Mouse (Mus musculus): ENCODE results near the gene Upk1b. TPM values are rescaled to one million over a fixed set of nuclear protein-coding genes. Genes with fewer than 3 reads are reported as not detected.
A peak's percentile ranks its signal among the peaks of the same experiment; 100 is the strongest.

Upk1b gene
- total and polyA plus RNA-seq, 2 experiments from 2014 or later: 0.44 to 1.0 TPM

- no peak overlapping the region for H3K4me3 ChIP-seq (ENCODE audit: low read depth, low read length)
- H3K36me3 ChIP-seq (ENCODE audit: insufficient read depth, low read length): peaks cover 45% of the 10 kb centered on the region
- no peak overlapping the region for H3K9ac ChIP-seq (replicated peaks; ENCODE audit: low read length, poor library complexity, severe bottlenecking)
- H3K4me2 ChIP-seq (ENCODE audit: low read depth, low read length, poor library complexity, severe bottlenecking): no peak overlapping the region
- no peaks in the 10 kb centered on the region for H3K27me3 ChIP-seq (ENCODE audit: insufficient read depth, low read length)
- no peak for TF ChIP-seq CTCF (IDR thresholded peaks at IDR 0.05)
- no peak for ATAC-seq (ENCODE audit: low FRiP score)
- no peak for DNase-seq (ENCODE audit: low spot score)
- 83% methylated on average over 6 of the region's 6 CpGs for WGBS
- H3K9me3 ChIP-seq (ENCODE audit: low read length): no peaks in the 10 kb centered on the region
- H3K4me1 ChIP-seq (ENCODE audit: insufficient read depth, low read length): no peaks in the 10 kb centered on the region
- H3K27ac ChIP-seq (ENCODE audit: low read depth, low read length): no peak overlapping the region
Observed at GRCm38 (mm10) chr16:38760834-38761375, 39.2 kb downstream of the Upk1b start.

GRCm38 (mm10) chr16:38760239-38760638 is 39.9 kb downstream of the Upk1b start:
- H3K27ac ChIP-seq (ENCODE audit: low read depth, low read length): no peak overlapping the region
- H3K4me3 ChIP-seq (ENCODE audit: low read depth, low read length): no peak overlapping the region
- H3K4me2 ChIP-seq (ENCODE audit: low read depth, low read length, poor library complexity, severe bottlenecking): no peak overlapping the region
- WGBS: 93% methylated on average over 5 of the region's 5 CpGs
- TF ChIP-seq CTCF (IDR thresholded peaks at IDR 0.05): no peak
- H3K9me3 ChIP-seq (ENCODE audit: low read length): no peaks in the 10 kb centered on the region
- DNase-seq (ENCODE audit: low spot score): no peak
- no peak overlapping the region for H3K9ac ChIP-seq (replicated peaks; ENCODE audit: low read length, poor library complexity, severe bottlenecking)
- no peaks in the 10 kb centered on the region for H3K4me1 ChIP-seq (ENCODE audit: insufficient read depth, low read length)
- ATAC-seq (ENCODE audit: low FRiP score): no peak
- H3K27me3 ChIP-seq (ENCODE audit: insufficient read depth, low read length): no peaks in the 10 kb centered on the region
- peaks cover 45% of the 10 kb centered on the region for H3K36me3 ChIP-seq (ENCODE audit: insufficient read depth, low read length)

- Histone ChIP-seq H3K4me2 (ENCODE audit: low read depth, low read length, poor library complexity, severe bottlenecking) (no peak overlapping the region), H3K4me1 (ENCODE audit: insufficient read depth, low read length) (no peaks in the 10 kb centered on the region), H3K36me3 (ENCODE audit: insufficient read depth, low read length) (peaks cover 45% of the 10 kb centered on the region), H3K27ac (ENCODE audit: low read depth, low read length) (no peak overlapping the region), H3K4me3 (ENCODE audit: low read depth, low read length) (no peak overlapping the region), H3K9ac (replicated peaks; ENCODE audit: low read length, poor library complexity, severe bottlenecking) (no peak overlapping the region), H3K27me3 (ENCODE audit: insufficient read depth, low read length) (no peaks in the 10 kb centered on the region), H3K9me3 (ENCODE audit: low read length) (no peaks in the 10 kb centered on the region)
- no peak for TF ChIP-seq CTCF (IDR thresholded peaks at IDR 0.05)
- DNase-seq (ENCODE audit: low spot score): no peak
- ATAC-seq (ENCODE audit: low FRiP score): no peak
- 82% methylated on average over 12 of the region's 12 CpGs for WGBS
Observed at GRCm38 (mm10) chr16:38758104-38758861, 41.8 kb downstream of the Upk1b start.

GRCm38 (mm10) chr16:38757626-38758025 is 42.5 kb downstream of the Upk1b start:
- H3K36me3 ChIP-seq (ENCODE audit: insufficient read depth, low read length): peaks cover 45% of the 10 kb centered on the region
- DNase-seq (ENCODE audit: low spot score): no peak
- no peaks in the 10 kb centered on the region for H3K9me3 ChIP-seq (ENCODE audit: low read length)
- no peak overlapping the region for H3K4me3 ChIP-seq (ENCODE audit: low read depth, low read length)
- ATAC-seq (ENCODE audit: low FRiP score): no peak
- TF ChIP-seq CTCF (IDR thresholded peaks at IDR 0.05): no peak
- no peak overlapping the region for H3K4me2 ChIP-seq (ENCODE audit: low read depth, low read length, poor library complexity, severe bottlenecking)
- H3K9ac ChIP-seq (replicated peaks; ENCODE audit: low read length, poor library complexity, severe bottlenecking): no peak overlapping the region
- no peaks in the 10 kb centered on the region for H3K27me3 ChIP-seq (ENCODE audit: insufficient read depth, low read length)
- 97% methylated on average over 19 of the region's 19 CpGs for WGBS
- no peak overlapping the region for H3K27ac ChIP-seq (ENCODE audit: low read depth, low read length)
- no peaks in the 10 kb centered on the region for H3K4me1 ChIP-seq (ENCODE audit: insufficient read depth, low read length)

GRCm38 (mm10) chr16:38756572-38756971 is 43.6 kb downstream of the Upk1b start:
- no peaks in the 10 kb centered on the region for H3K27me3 ChIP-seq (ENCODE audit: insufficient read depth, low read length)
- ATAC-seq (ENCODE audit: low FRiP score): no peak
- no peak for TF ChIP-seq CTCF (IDR thresholded peaks at IDR 0.05)
- H3K4me1 ChIP-seq (ENCODE audit: insufficient read depth, low read length): no peaks in the 10 kb centered on the region
- no peaks in the 10 kb centered on the region for H3K9me3 ChIP-seq (ENCODE audit: low read length)
- H3K4me3 ChIP-seq (ENCODE audit: low read depth, low read length): no peak overlapping the region
- H3K4me2 ChIP-seq (ENCODE audit: low read depth, low read length, poor library complexity, severe bottlenecking): no peak overlapping the region
- H3K36me3 ChIP-seq (ENCODE audit: insufficient read depth, low read length): peaks cover 42% of the 10 kb centered on the region
- H3K9ac ChIP-seq (replicated peaks; ENCODE audit: low read length, poor library complexity, severe bottlenecking): no peak overlapping the region
- WGBS: 83% methylated on average over 4 of the region's 4 CpGs
- H3K27ac ChIP-seq (ENCODE audit: low read depth, low read length): no peak overlapping the region
- DNase-seq (ENCODE audit: low spot score): no peak

GRCm38 (mm10) chr16:38756177-38756503 is 44.0 kb downstream of the Upk1b start:
- Histone ChIP-seq H3K4me3 (ENCODE audit: low read depth, low read length) (no peak overlapping the region), H3K9me3 (ENCODE audit: low read length) (no peaks in the 10 kb centered on the region), H3K36me3 (ENCODE audit: insufficient read depth, low read length) (peaks cover 42% of the 10 kb centered on the region), H3K4me2 (ENCODE audit: low read depth, low read length, poor library complexity, severe bottlenecking) (no peak overlapping the region), H3K4me1 (ENCODE audit: insufficient read depth, low read length) (no peaks in the 10 kb centered on the region), H3K27me3 (ENCODE audit: insufficient read depth, low read length) (no peaks in the 10 kb centered on the region), H3K27ac (ENCODE audit: low read depth, low read length) (no peak overlapping the region), H3K9ac (replicated peaks; ENCODE audit: low read length, poor library complexity, severe bottlenecking) (no peak overlapping the region)
- no peak for ATAC-seq (ENCODE audit: low FRiP score)
- WGBS: 37% methylated on average over 5 of the region's 5 CpGs
- no peak for TF ChIP-seq CTCF (IDR thresholded peaks at IDR 0.05)
- DNase-seq (ENCODE audit: low spot score): peak; percentile 10
